Mouse (Mus musculus) gonadal fat pad, adult 2 months (tissue): ENCODE measurements around the gene Shisa5. TPM values are rescaled to one million over a fixed set of nuclear protein-coding genes. Genes with fewer than 3 reads are reported as not detected.

Experiments
- DNase-seq: peaks from one replicate; pipeline ENCODE4 v3.0.0-alpha.2; 2012; ENCODE audit warnings: low read depth
- polyA plus RNA-seq: library from polyadenylated mRNA; depleted of rRNA; stranded (reverse); fragments of >200 nt; gene quantifications from 2 replicates; pipeline ENCODE4 v1.2.3, GENCODE M21; 2012; rRNA removed

Gene Shisa5
- polyA plus RNA-seq, 1 experiment: 224 TPM

DNA sequence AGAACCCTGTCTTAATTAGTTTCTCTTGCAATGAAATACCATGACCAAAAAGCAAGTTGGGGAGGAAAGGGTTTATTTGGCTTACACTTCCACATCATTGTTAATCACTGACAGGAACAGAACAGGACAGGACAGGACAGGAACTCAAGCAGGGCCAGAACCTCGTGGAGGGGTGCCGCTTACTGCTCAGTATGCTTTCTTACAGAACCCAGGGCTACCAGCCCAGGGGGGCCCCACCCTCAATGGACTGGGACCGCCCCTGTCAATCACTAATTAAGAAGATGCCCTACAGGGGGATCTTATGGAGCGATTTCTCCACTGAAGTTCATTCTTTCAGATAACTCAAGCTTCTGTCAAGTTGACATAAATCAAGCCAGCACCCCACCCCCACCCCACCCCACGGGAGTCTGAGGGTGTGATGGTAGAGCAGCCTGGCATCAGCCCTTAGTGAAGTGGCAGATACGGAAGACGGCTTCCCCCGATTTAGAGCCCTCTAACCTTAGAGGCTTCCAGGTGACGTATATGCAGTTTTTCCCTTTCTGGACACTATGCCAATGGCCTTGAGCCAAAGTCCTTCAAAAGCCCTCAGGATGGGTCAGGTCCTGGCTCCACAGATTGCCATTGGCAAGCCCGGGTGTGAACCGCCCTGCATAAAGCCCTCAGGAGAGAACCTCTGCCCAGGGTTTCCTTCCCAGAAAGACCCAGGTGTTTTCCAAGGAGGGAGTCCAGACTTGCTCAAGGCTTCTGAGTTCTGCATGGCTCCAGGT, 55.6 kb downstream of the Shisa5 start:
- DNase-seq: no peak

GRCm38 (mm10) chr9:109094553-109095136, 56.3 kb downstream of the Shisa5 start:
- no peak for DNase-seq

DNA sequence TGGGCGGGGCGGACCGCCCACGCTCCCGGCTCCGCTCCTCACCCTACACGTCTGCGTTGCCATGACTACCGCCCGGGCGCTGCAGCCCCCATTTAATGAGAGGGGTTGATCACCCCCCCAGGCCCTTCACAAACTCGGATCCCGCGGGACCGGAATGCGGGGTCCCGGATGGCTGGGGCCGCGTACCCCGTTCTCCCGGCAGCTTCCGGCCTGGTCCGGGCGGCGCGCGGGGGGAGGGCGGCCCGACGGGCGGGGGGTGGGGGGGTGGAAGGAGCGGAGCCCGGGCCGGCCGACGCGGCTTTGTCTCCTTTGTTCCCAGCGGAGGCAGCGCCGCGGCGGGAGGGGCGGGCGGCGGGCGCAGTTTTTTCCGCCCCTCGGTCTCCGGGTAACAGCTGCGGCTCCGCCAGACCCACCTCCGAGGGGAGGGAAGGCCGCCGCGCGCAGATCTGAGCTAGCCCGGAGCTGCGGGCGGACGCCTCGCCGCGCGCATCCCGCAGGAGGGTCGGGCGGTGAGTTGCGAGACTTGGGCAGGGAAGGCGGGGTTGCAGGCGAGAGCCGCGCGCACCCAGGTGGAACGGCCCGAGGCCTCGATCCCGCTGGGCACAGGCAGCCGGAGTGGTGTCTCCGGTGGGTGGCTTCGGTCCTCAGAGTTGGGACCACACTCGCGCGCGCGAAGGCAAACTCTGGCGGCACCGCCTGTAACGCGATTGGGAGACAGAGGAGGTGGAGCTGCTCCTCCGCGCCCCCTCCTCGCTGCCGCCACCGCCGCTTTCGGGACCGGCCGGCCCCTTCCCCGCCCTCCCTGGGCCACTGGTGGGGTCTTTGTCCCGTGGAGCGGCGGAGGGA, 57.0 kb downstream of the Shisa5 start, which contains the start of gene Plxnb1:
Gene Plxnb1, plus strand, starts transcription at position 253 of the 846 bp plus-strand sequence.
- DNase-seq: no peak

DNA sequence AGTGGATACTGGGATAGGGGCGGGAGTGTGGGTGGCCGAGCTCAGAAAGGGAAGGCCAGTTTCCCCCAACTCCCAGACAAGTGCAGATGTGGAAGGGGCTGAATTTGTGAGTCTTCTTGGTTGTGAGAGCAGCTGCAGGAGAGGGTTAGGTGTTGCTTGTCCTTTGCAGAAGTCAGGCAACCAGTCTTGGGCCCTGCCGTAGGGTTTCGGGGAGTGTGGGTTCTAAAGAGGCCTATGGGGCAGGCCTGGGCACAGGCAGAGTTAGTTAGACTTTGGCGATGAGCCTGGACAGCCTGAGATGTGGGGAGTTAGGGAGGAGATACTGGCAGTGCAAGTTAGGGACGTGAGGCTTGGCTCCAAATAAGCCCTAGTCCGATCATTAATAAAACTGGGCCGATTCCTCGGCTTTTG, 57.9 kb downstream of the Shisa5 start:
- no peak for DNase-seq

- DNase-seq: no peak
These were observed 58.5 kb downstream of the Shisa5 start for GRCm38 (mm10) chr9:109096856-109097255.

GRCm38 (mm10) chr9:109097291-109097690, 58.9 kb downstream of the Shisa5 start:
- DNase-seq: no peak

DNA sequence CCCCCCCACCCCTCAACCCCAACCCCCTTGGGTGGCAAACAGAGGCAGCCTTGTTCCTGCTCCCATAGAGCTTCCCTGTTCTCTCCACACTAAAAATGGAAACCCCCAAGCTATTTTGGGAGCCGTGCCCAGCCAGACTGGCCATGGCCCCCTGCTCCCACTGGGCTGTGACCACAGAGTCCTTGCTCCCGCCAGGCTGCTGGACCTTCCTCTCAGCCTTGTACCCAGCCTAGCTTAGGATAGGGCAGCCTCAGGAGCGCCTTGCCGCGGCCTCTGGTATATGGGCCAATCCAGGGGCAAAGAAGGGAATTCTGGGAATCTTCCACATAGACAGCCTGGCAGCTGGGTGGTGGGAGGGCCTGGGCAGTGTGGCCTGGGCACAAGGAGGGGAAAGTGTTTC, 59.5 kb downstream of the Shisa5 start:
- DNase-seq: no peak

DNA sequence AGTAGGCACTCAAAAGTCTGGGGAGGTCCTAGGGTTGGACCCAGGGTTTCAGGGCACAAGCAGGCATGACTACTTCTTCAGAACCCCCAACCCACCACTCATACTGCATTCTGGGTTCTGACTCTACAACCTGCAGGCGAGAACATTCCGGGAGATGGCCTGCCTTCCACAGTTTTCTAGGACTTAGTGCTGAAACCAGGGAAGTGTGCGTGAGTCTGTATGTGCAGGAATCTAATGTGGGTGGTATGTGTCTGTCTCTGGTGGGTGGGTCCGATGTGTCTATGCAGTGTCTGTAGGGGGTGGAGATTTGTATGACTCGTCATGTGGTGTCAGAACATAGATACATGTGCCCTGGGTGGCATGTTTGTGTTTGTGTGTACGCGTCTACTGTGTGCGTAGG, 60.0 kb downstream of the Shisa5 start:
- DNase-seq: no peak

- no peak for DNase-seq
These were observed 60.6 kb downstream of the Shisa5 start for GRCm38 (mm10) chr9:109098969-109099368.

- no peak for DNase-seq
These were observed 62.1 kb downstream of the Shisa5 start for GRCm38 (mm10) chr9:109100307-109100928.

DNA sequence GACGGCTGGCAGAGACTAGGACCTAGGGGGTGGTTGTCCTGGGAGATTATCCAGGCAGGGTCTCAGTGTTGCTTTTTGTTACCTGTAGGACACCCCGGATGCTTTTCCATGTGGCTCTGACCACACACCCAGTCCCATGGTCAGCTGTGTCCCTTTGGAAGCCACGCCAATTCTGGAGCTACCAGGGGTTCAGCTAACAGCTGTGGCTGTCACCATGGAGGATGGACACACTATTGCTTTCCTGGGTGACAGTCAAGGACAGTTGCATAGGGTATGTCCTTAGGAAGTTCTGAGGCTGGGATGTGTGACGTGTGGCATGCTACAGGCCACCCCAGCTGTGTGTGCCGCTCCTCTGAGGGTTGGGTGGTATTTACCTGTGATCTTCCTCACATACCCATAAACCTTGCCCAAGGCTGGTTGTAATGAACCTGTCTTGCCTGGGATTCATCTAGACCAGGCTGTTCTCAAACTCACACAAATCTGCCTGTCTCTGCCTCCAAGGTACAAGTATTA, 63.6 kb downstream of the Shisa5 start:
- no peak for DNase-seq

GRCm38 (mm10) chr9:109102541-109102940, 64.2 kb downstream of the Shisa5 start:
- no peak for DNase-seq

- no peak for DNase-seq
These were observed 64.9 kb downstream of the Shisa5 start for GRCm38 (mm10) chr9:109103250-109103649.

DNA sequence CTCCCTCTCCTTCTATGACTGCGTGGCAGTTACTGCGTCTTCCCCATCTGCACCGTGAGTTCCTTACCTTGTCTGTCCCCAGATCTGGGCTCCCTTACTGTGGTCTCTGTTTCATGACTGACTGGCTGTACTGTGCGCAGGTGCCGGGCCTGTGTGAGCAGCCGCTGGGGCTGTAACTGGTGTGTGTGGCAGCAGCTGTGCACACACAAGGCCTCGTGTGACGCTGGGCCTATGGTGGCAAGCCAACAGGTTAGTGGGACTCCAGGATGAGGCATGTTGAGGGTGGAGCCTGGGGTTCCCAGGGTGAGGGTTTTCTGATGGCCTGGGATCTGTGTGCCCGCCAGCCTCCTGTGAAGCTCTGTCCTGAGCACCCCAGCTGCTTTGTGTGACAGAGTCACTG, 65.7 kb downstream of the Shisa5 start:
- DNase-seq: no peak

- no peak for DNase-seq
These were observed 66.6 kb downstream of the Shisa5 start for GRCm38 (mm10) chr9:109105011-109105410.

DNA sequence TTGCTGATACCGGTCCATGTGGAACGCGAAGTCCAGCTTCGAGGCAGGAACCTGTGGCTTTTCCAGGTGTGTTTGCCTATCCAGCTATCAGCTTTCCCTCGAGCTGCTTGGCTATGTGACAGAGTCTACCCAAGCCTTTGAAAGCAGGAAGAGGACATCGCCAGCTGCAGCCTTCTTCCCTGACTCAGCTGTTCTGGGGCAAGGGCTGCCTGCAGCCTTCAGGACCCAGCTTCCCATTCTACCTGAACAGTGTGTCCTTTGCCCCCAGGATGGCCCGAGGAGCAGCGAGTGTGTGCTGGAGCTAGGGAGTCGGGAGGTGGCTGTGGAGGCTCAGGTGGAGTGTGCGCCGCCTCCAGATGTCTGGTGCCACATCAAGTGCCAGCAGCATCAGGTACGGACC, 67.3 kb downstream of the Shisa5 start:
- no peak for DNase-seq

- DNase-seq: no peak
These were observed 69.0 kb downstream of the Shisa5 start for GRCm38 (mm10) chr9:109107341-109107740.

Other genes with a start within 250 kb of the Shisa5 start
- 43.0 and 46.4 TPM in 2 replicates for gene Nckipsd, start 230.2 kb upstream of the Shisa5 start, polyA plus RNA-seq
- 1.0 and 1.1 TPM in 2 replicates for gene Celsr3, start 212.2 kb upstream of the Shisa5 start, polyA plus RNA-seq
- gene Slc26a6, start 185.3 kb upstream of the Shisa5 start, polyA plus RNA-seq: 10.7 and 17.5 TPM in 2 replicates
- 0.69 and 0.98 TPM in 2 replicates for gene Tmem89, start 123.9 kb upstream of the Shisa5 start, polyA plus RNA-seq
- 396 and 468 TPM in 2 replicates for gene Uqcrc1, start 101.9 kb upstream of the Shisa5 start, polyA plus RNA-seq
- 17.9 and 18.8 TPM in 2 replicates for gene Col7a1, start 85.0 kb upstream of the Shisa5 start, polyA plus RNA-seq
- 2.1 and 3.0 TPM in 2 replicates for gene Ucn2, start 52.6 kb upstream of the Shisa5 start, polyA plus RNA-seq
- 43.8 and 48.3 TPM in 2 replicates for gene Pfkfb4, start 46.8 kb upstream of the Shisa5 start, polyA plus RNA-seq
- 48.4 and 60.7 TPM in 2 replicates for gene Trex1, start 21.2 kb downstream of the Shisa5 start, polyA plus RNA-seq
- gene Atrip, start 35.6 kb downstream of the Shisa5 start, polyA plus RNA-seq: 21.9 and 24.2 TPM in 2 replicates
- 5.1 and 6.2 TPM in 2 replicates for gene Ccdc51, start 43.9 kb downstream of the Shisa5 start, polyA plus RNA-seq
- gene Tma7, start 44.0 kb downstream of the Shisa5 start, polyA plus RNA-seq: 28.8 and 29.5 TPM in 2 replicates
- gene Plxnb1, start 56.8 kb downstream of the Shisa5 start, polyA plus RNA-seq: 11.9 and 13.9 TPM in 2 replicates
- gene Fbxw21, start 123.5 kb downstream of the Shisa5 start, polyA plus RNA-seq: not detected in 2 replicates
- not detected in 2 replicates for gene Fbxw13, start 157.4 kb downstream of the Shisa5 start, polyA plus RNA-seq
- gene Fbxw20, start 196.2 kb downstream of the Shisa5 start, polyA plus RNA-seq: not detected in 2 replicates
- not detected in 2 replicates for gene Fbxw14, start 249.1 kb downstream of the Shisa5 start, polyA plus RNA-seq